Mouse (Mus musculus) left cerebral cortex, postnatal 4 days (tissue): ENCODE results near the gene Zfp619. TPM values are rescaled to one million over a fixed set of nuclear protein-coding genes. Genes with fewer than 3 reads are reported as not detected.
"Not testable (repeated sequence)": the region's sequence is repeated elsewhere in the genome, so short reads cannot be mapped to it uniquely, and the experiment has no call there.

Experiments used
- DNase-seq: peaks from one replicate; pipeline ENCODE4 v3.0.0-alpha.2; 2022
- intact Hi-C: fragments of 180-260 bp; cut with DNase I; formaldehyde crosslinking; loops from one replicate; pipeline ENCODE4 v1.15.1; 2025
- total RNA-seq, 2 experiments: library from RNA; stranded (reverse); gene quantifications; 2 replicates each; pipeline ENCODE4 v1.2.3; 2021

Zfp619 gene
- total RNA-seq, 2 experiments from 2014 or later, result 5.6 to 6.1 TPM

DNA sequence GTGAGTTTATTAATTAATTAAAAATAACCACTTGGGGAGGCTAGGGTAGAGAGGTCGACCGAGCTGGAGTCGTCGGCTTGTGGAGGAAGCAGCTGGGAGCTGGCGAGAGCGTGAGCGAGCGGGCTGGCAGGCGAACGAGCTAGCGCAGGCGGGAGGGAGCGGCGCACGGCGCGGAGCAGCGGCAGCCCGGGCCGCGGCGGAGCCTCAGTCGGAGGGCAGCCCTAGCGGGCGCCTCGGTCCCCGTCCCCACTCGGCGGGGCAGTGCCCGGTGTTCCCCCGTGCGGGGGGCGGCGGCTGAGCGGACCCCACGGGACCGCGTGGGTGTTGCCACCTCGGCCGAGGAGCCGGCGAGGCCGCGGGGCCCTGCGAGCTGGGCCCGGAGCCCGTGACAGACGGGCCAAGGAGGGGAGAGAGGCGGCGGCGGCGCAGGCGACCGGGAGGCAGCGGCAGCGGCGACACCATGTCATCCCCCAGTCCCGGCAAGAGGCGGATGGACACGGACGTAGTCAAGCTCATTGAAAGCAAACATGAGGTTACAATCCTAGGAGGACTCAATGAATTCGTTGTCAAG lies 71.0 kb downstream of the Zfp619 start:
- DNase-seq, result peak; percentile 49
- intact Hi-C loops, result not testable (repeated sequence)

DNA sequence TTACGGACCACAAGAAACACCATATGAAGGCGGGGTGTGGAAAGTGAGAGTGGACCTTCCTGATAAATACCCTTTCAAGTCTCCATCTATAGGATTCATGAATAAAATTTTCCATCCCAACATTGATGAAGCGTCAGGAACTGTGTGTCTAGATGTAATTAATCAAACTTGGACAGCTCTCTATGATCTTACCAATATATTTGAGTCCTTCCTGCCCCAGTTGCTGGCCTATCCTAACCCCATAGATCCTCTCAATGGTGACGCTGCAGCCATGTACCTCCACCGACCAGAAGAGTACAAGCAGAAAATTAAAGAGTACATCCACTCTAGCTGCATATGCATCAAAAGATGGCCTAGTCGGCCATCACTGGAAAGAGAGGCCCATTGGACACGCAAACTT lies 71.5 kb downstream of the Zfp619 start:
- DNase-seq, intact Hi-C loops: not testable (repeated sequence)

Other genes starting within 250 kb of the Zfp619 start
- gene Gm5114, start 104.6 kb upstream of the Zfp619 start, total RNA-seq, result not detected